Mouse (Mus musculus): ENCODE measurements around the gene Ap3b2. TPM values are rescaled to one million over a fixed set of nuclear protein-coding genes. Genes with fewer than 3 reads are reported as not detected.

Gene Ap3b2
- polyA plus RNA-seq, 1 experiment = 45.8 TPM

GRCm38 (mm10) chr7:81476833-81477232 is 16.9 kb downstream of the Ap3b2 start:
- DNase-seq (ENCODE audit: low read depth) = no peak

GRCm38 (mm10) chr7:81475221-81475620 is 18.5 kb downstream of the Ap3b2 start:
- DNase-seq (ENCODE audit: low read depth) = no peak

- no peak for DNase-seq (ENCODE audit: low read depth)
Measured at GRCm38 (mm10) chr7:81464906-81465450, 28.7 kb downstream of the Ap3b2 start.

- no peak for DNase-seq (ENCODE audit: low read depth)
Measured at GRCm38 (mm10) chr7:81464116-81464515, 29.6 kb downstream of the Ap3b2 start.

- DNase-seq (ENCODE audit: low read depth) = no peak
Measured at GRCm38 (mm10) chr7:81462815-81463214, 30.9 kb downstream of the Ap3b2 start.

GRCm38 (mm10) chr7:81455155-81455651 is 38.5 kb downstream of the Ap3b2 start, which contains the start of gene Cpeb1:
Gene Cpeb1 (minus strand): TSS chr7:81455465.
- DNase-seq (ENCODE audit: low read depth) = no peak

GRCm38 (mm10) chr7:81454331-81455039 is 39.2 kb downstream of the Ap3b2 start:
- no peak for DNase-seq (ENCODE audit: low read depth)

GRCm38 (mm10) chr7:81453443-81454274 is 40.1 kb downstream of the Ap3b2 start:
- no peak for DNase-seq (ENCODE audit: low read depth)

GRCm38 (mm10) chr7:81452971-81453441 is 40.7 kb downstream of the Ap3b2 start:
- no peak for DNase-seq (ENCODE audit: low read depth)

Other genes with a start within 250 kb of the Ap3b2 start
- gene Rps17, start 148.7 kb downstream of the Ap3b2 start, polyA plus RNA-seq (2012; rRNA removed) = 1,391 and 1,754 TPM in 2 replicates
- gene Cpeb1, start 38.5 kb downstream of the Ap3b2 start, polyA plus RNA-seq (2012; rRNA removed) = 55.1 and 55.8 TPM in 2 replicates
- 1,383 and 1,595 TPM in 2 replicates for gene BC048679, start 4.4 kb upstream of the Ap3b2 start, polyA plus RNA-seq (2012; rRNA removed)
- 5.7 and 11.2 TPM in 2 replicates for gene Fsd2, start 73.0 kb upstream of the Ap3b2 start, polyA plus RNA-seq (2012; rRNA removed)
- gene Whamm, start 77.3 kb upstream of the Ap3b2 start, polyA plus RNA-seq (2012; rRNA removed) = 19.1 and 21.6 TPM in 2 replicates
- 1.3 and 1.6 TPM in 2 replicates for gene Homer2, start 213.6 kb upstream of the Ap3b2 start, polyA plus RNA-seq (2012; rRNA removed)

Measured in gonadal fat pad, adult 2 months (tissue).